Mouse (Mus musculus): ENCODE measurements around the gene Trim65. TPM values are rescaled to one million over a fixed set of nuclear protein-coding genes. Genes with fewer than 3 reads are reported as not detected.
"Not testable (repeated sequence)": the region's sequence is repeated elsewhere in the genome, so short reads cannot be mapped to it uniquely, and the experiment has no call there.

The Trim65 gene
- polyA plus RNA-seq, 1 experiment: 5.3 TPM

DNA sequence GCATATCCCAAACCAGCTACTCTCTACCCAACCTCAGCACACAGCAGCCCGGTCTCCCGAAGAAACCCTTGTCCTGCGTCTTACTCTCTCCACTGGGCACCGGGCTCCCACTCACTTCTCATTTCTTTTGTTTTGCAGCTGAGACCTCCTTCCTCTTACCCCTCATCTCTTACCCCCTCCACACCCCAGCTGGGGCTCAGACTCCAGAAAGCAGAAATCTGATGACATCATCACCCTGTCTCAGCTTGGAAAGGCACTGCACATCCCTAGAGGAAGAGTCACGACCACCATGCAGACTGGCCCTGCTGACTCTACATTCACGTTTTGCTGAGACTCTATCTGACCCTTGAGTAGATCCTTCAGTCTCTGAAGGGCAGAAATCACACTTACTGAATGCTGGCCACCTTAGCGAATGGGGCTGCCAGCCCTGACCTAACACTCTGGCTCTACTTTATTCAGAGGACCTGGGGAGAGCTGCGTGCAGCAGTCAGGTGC lies 888 bp downstream of the Trim65 start:
- Histone ChIP-seq H3K27ac (ENCODE audit: insufficient read depth, low read length) (peak overlapping the region; percentile 30; the same call in 1 of the 2 replicates), H3K4me1 (ENCODE audit: control insufficient read depth, insufficient read depth, low read length) (peaks cover 4% of the 10 kb centered on the region), H3K4me3 (ENCODE audit: insufficient read depth, low read length) (peak overlapping the region; percentile 56)
- TF ChIP-seq POLR2A (IDR thresholded peaks at IDR 0.05; ENCODE audit: extremely low read depth, insufficient read depth, low read length) (no peak), CTCF (IDR thresholded peaks at IDR 0.05; ENCODE audit: extremely low read depth, insufficient read depth, low read length) (no peak)

GRCm38 (mm10) chr11:116129091-116129790 lies 1.7 kb downstream of the Trim65 start:
- Histone ChIP-seq H3K4me1 (ENCODE audit: control insufficient read depth, insufficient read depth, low read length) (peaks cover 4% of the 10 kb centered on the region), H3K4me3 (ENCODE audit: insufficient read depth, low read length) (no peak overlapping the region), H3K27ac (ENCODE audit: insufficient read depth, low read length) (no peak overlapping the region)
- TF ChIP-seq POLR2A (IDR thresholded peaks at IDR 0.05; ENCODE audit: extremely low read depth, insufficient read depth, low read length) (no peak), CTCF (IDR thresholded peaks at IDR 0.05; ENCODE audit: extremely low read depth, insufficient read depth, low read length) (no peak)

GRCm38 (mm10) chr11:116127986-116128385 lies 2.9 kb downstream of the Trim65 start:
- Histone ChIP-seq H3K4me3 (ENCODE audit: insufficient read depth, low read length) (no peak overlapping the region), H3K4me1 (ENCODE audit: control insufficient read depth, insufficient read depth, low read length) (peaks cover 4% of the 10 kb centered on the region), H3K27ac (ENCODE audit: insufficient read depth, low read length) (no peak overlapping the region)
- TF ChIP-seq CTCF (IDR thresholded peaks at IDR 0.05; ENCODE audit: extremely low read depth, insufficient read depth, low read length) (no peak), POLR2A (IDR thresholded peaks at IDR 0.05; ENCODE audit: extremely low read depth, insufficient read depth, low read length) (no peak)

- Histone ChIP-seq H3K27ac (ENCODE audit: insufficient read depth, low read length) (no peak within 1 kb of the TSS), H3K4me1 (ENCODE audit: control insufficient read depth, insufficient read depth, low read length) (peaks cover 4% of the 10 kb centered on the region), H3K4me3 (ENCODE audit: insufficient read depth, low read length) (no peak within 1 kb of the TSS)
- TF ChIP-seq CTCF (IDR thresholded peaks at IDR 0.05; ENCODE audit: extremely low read depth, insufficient read depth, low read length) (no peak), POLR2A (IDR thresholded peaks at IDR 0.05; ENCODE audit: extremely low read depth, insufficient read depth, low read length) (no peak)
Observed at GRCm38 (mm10) chr11:116127156-116127980, 3.6 kb downstream of the Trim65 start, which contains the start of gene Trim47. TSS of gene Trim47 (minus strand) at chr11:116127210.

GRCm38 (mm10) chr11:116126261-116126660 lies 4.7 kb downstream of the Trim65 start:
- Histone ChIP-seq H3K4me3 (ENCODE audit: insufficient read depth, low read length) (no peak overlapping the region), H3K4me1 (ENCODE audit: control insufficient read depth, insufficient read depth, low read length) (peaks cover 4% of the 10 kb centered on the region), H3K27ac (ENCODE audit: insufficient read depth, low read length) (no peak overlapping the region)
- TF ChIP-seq CTCF (IDR thresholded peaks at IDR 0.05; ENCODE audit: extremely low read depth, insufficient read depth, low read length): no peak
- TF ChIP-seq POLR2A (IDR thresholded peaks at IDR 0.05; ENCODE audit: extremely low read depth, insufficient read depth, low read length): no peak

DNA sequence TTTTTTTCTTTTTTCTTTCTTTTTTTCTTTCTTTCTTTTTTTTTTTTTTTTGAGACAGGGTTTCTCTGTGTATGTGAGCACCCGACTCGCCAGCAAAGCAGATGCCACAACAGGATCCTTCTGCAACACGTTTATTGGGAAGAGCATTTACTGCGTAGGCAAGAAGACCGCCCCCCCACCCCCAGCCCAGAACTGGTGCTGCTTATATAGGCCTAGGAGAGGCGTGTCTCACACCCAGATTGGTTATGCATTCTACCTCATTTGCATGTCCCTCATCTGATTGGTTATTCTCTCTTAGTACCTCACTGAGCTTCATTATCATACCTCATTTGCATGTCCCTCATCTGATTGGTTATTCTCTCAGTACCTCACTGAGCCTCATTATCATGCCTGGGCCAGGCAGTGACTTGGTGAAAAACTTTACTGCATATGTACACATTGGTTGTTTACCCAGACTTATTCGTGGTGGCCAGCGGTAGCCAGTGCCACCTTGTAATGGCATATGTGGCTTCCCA lies 9.1 kb downstream of the Trim65 start:
- not testable (repeated sequence) for H3K27ac ChIP-seq (ENCODE audit: insufficient read depth, low read length); H3K4me3 ChIP-seq (ENCODE audit: insufficient read depth, low read length); H3K4me1 ChIP-seq (ENCODE audit: control insufficient read depth, insufficient read depth, low read length)

- no peak overlapping the region for H3K27ac ChIP-seq (ENCODE audit: insufficient read depth, low read length)
- no peak overlapping the region for H3K4me3 ChIP-seq (ENCODE audit: insufficient read depth, low read length)
- H3K4me1 ChIP-seq (ENCODE audit: control insufficient read depth, insufficient read depth, low read length): no peaks in the 10 kb centered on the region
- TF ChIP-seq CTCF (IDR thresholded peaks at IDR 0.05; ENCODE audit: extremely low read depth, insufficient read depth, low read length) (no peak), POLR2A (IDR thresholded peaks at IDR 0.05; ENCODE audit: extremely low read depth, insufficient read depth, low read length) (no peak)
Observed at GRCm38 (mm10) chr11:116117819-116118218, 13.1 kb downstream of the Trim65 start.

GRCm38 (mm10) chr11:116117241-116117640 lies 13.7 kb downstream of the Trim65 start:
- no peak for TF ChIP-seq CTCF (IDR thresholded peaks at IDR 0.05; ENCODE audit: extremely low read depth, insufficient read depth, low read length)
- no peaks in the 10 kb centered on the region for H3K4me1 ChIP-seq (ENCODE audit: control insufficient read depth, insufficient read depth, low read length)
- H3K4me3 ChIP-seq (ENCODE audit: insufficient read depth, low read length): no peak overlapping the region
- no peak overlapping the region for H3K27ac ChIP-seq (ENCODE audit: insufficient read depth, low read length)

GRCm38 (mm10) chr11:116111611-116112203 lies 19.2 kb downstream of the Trim65 start:
- TF ChIP-seq CTCF (IDR thresholded peaks at IDR 0.05; ENCODE audit: extremely low read depth, insufficient read depth, low read length) (no peak), POLR2A (IDR thresholded peaks at IDR 0.05; ENCODE audit: extremely low read depth, insufficient read depth, low read length) (no peak)
- Histone ChIP-seq H3K4me3 (ENCODE audit: insufficient read depth, low read length) (no peak overlapping the region), H3K27ac (ENCODE audit: insufficient read depth, low read length) (no peak overlapping the region), H3K4me1 (ENCODE audit: control insufficient read depth, insufficient read depth, low read length) (no peaks in the 10 kb centered on the region)
